Mouse (Mus musculus) cerebellum, adult 9-10 months (tissue): ENCODE results near the gene Rd3.

Experiments
- DNase-seq: peaks from one replicate; pipeline ENCODE4 v3.0.0; 2022

Rd3 gene

DNA sequence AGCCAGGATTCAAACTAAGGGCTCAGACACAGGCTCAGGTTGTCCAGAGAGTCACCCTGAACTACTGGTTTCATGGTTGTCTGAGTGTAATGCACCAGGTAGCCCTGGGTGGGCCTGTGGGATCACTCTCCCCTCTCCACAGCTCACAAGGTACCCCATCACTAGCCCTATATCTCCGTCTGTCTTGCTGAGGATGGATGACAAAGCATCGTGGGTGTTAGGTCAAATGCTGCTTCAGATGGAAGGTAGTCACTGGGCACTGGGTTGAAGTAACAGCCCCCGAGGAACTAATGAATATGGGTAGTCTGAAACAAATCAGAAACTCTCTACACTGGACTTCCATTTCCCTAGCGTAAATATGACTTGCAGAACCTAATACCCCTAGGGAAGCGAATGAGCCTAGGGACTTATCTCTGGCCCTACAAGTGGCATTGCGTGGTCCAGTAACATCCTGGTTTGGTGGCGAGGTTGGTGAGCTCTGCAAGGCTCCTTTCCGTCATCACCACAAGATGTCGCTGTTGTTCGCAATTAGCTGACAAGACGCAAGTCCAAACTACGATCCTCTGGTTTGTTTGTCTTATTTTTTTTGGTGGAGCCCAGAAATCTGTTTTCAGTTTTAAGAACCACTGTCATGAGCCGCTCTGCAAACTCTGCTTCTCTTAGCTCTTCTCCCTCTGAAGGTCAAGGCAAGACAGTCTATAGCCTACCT, 12.2 kb upstream of the Rd3 start:
- DNase-seq: peak; percentile 76

DNA sequence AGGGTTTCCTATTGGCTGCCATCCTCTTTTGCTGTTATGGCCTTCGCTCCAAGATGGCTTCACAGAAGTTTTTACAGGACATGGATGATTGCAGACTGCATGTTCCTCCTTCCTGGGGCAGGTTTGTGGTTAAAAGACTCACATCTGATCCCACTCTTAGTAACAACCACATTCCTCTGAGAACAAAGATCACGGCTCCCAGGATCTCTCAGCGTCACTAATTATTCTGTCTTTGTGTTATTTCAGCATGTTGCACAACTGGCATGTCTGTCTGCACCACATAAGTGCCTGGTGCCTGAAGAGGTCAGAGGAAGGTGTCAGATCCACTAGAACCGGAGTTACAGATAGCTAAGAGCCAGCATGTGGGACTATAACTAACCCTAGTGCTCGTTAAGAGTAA, 7.2 kb upstream of the Rd3 start:
- no peak for DNase-seq

DNA sequence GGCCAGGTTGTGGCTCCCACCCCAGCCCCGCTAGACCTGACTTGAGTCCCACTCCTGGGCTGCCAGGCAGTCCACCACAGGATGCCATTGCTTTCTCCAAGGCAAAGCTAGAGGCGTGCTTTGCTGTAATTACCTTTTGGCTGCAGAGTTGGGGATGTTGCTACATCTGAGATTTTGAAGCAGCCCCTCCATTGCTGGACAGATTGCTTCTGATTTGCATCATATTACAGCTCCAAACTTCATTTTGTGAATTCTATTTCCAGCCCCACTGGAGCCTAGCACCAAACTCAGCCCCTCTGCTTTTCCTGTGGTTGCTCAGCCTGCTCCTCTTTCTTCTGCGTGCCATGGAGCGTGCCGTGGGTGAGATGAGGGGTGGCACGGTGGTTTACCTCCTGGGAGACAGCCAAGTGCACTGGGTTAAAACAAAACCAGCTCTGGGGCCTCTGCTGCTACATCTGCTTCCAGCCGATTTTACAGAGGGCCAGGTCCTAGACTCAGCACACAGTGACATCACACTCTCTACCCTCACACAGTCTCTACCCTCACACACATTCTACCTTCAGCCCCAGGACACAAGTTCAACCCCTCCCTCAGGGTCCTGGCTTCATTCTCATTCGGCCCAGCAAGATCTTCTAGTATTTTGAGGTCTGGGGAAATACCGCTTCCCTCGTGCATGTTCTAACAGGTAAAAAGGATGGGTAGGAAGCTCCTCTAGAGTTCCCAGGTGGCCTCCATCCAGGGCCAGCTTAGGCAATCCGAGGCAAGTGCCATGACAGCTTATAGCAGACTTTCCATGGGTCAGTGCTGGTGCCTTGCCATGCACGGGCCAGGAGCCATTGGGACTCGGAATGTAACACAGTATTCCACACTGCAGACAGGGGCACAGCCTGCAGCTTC, 2.4 kb upstream of the Rd3 start:
- DNase-seq: no peak

- no peak for DNase-seq
Measured at GRCm38 (mm10) chr1:191981426-191982102, 4.4 kb downstream of the Rd3 start.

DNA sequence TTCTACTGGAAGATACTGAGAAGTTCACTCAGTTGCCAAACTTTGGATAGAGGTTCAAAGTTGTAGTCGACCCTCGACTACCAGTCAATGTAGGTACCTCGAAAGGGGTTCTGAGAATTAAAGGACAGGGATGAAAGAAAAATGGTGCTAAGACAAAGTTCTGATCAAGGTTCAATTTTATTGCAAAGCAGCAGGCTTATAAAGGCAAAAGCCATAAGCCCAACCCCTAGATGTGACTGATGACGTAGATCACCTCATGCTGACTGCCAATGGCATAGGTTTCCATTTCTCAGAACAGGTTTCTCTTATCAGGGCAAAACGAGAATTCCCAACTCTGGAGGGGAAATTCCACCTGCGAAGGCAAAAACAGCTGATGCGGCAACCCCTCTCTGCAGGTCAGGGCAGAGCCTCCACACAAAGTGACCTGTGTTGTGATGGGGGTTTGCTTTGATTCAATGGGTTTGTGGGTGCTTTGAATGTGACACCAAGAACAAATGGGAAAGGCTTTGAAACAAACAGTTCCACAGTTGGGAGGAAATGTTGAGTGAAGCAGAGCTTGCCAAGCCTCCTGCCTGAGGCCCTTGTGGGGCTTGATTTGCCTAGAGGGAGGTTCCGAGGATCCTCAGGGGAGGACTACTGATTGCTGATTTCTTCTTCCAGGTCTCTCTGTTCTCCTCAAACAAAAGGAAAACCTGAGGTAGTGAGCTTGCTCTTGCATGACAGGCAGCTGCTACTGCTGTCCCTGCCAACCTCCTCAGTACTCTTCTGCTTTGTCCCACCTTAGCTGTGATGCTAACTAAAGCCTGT, 9.7 kb downstream of the Rd3 start:
- DNase-seq: no peak

- no peak for DNase-seq
Measured at GRCm38 (mm10) chr1:191987481-191987769, 10.3 kb downstream of the Rd3 start.

DNA sequence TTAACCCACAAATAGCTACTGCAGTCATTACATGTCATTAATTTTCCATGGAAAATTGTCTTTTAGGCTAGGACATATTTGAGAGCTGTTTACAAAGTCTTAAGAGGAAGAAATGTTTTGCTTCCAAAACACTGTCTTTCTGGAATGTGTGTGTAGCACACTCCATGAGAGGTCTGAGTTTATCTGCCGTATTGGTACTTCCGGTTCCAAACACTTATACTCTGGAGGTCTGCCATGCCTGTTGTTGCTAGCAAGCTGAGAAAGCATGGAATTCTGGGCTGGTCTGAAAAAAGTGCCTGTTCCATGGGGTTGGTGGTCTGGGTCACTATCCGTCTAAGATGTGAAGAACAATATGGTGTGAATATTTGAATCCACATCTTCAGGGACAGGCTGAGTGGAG, 11.5 kb downstream of the Rd3 start:
- no peak for DNase-seq

DNA sequence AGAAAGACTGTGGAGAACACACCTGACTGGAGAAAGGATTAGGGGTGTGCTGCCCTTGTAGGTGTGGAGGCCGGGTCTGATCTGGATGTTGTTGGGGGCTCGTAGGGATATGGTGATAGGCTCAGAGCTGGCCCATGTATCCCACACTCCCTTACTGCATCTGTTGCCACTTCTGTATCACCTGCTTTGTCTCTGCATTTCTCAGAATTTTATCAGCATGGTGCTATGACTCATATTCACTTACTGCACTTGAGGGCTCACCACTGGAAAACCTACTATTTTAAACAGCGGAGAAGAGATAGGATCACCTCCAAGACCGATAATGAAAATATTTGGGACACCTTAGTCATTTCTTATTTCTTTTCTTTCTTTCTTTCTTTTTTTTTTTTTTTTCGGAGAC, 11.9 kb downstream of the Rd3 start:
- no peak for DNase-seq

GRCm38 (mm10) chr1:191989994-191990393, 12.8 kb downstream of the Rd3 start:
- peak; percentile 96 for DNase-seq

DNA sequence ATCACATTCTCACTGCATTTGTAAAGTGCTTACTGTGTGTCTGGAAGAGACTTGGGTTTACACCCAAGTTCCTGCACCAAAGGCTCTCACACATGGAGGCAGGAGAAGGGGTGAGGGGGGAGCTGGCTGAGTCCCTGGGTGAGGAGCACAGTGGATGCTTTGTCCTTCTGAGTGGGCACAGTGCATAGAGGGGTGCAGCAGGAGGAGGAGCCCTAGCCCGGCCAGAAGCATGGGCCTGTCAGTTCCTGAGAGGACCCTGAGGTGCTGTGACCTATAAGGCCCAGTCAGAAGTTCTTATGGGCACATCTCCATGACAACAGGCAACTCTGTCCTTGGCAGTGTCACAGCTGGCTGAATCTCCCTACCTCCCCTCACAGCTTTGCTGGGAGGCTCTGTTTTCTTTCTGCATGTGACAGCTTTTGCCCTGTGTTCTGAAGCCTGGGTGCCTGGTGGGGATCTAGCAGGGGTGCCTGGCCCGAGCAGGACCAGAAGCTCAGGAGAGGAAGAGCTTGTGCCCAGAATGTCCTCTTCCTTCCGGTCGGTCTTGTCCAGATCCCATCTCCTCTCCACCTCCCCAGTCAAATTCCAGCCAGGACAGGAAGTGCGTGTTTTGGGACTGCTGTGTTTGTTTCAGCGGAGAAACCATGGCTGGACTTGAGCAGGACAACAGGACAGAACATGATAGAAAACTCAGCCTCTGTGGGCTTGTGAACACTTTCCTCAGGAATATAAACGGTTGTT, 15.0 kb downstream of the Rd3 start:
- DNase-seq: no peak

DNA sequence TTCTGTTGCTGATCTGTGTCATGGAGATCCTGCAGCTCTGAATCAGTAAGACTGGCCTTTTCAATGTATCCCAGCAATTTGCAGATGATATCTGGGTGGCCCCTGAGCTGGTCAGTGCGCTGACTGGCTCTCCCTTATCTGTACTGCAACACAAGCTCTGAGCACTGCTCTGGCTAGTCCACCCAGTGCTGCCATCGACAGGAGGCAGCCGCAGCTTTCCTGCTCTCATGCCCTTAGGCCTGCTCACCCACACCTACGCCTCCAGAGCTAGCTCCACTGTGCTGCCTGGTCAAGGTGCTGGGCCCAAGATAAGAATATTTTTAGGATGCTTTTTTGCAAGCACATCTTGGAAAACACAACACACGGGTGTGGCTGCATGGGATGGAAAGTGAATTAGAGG, 17.3 kb downstream of the Rd3 start:
- no peak for DNase-seq

DNA sequence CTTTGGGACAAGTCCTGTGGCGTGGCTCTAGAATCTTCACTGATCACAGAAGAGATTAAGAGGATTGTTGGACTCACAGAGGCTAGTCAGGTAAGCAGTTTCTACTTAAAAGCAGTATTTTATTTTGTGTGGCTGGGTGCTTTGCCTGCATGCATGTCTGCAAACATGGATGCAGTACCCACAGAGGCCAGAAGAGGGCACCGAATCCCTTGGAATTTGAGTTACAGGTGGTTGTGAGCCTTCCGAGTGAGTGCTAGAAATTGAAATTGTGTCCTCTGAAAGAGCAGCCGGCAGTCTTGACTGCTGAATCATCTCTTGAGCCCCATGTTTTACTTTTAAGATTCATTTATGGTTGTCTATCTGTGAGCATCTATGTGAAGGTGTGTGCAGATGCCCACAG, 18.3 kb downstream of the Rd3 start:
- DNase-seq: peak; percentile 31

- DNase-seq: no peak
Measured at GRCm38 (mm10) chr1:191995916-191996315, 18.7 kb downstream of the Rd3 start.

DNA sequence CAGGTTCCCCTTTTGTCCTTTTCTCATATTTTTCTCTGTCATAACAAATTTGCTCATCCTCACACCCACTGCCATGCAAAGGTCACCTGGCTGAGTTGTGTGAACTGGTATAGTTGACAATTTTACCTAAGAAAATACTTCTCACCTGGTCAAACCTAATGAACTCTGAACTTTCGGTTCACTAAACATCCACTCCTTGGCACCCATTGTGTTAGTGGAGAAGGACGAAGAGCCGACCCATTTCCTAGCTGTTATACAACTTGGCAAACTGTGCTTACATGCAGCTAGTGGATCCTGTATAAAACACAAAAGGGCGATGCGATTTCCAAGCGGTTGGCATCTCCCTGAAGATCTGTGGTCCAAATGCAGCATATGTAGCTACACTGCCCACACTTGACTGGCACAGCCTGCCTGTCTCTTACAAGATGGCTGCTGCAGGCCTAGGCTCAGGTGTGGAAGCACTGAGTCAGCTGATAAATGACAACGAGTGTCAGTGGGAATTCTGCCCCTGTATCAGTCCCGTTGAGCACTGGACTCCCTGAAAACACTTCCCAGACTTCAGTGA, 19.5 kb downstream of the Rd3 start:
- no peak for DNase-seq

GRCm38 (mm10) chr1:191999022-191999421, 21.9 kb downstream of the Rd3 start:
- no peak for DNase-seq
